Mouse (Mus musculus) adrenal gland, postnatal 10 days (tissue): ENCODE results near the gene Vegfd. TPM values are rescaled to one million over a fixed set of nuclear protein-coding genes. Genes with fewer than 3 reads are reported as not detected.
A peak's percentile ranks its signal among the peaks of the same experiment; 100 is the strongest.

Experiments used
- DNase-seq: peaks from one replicate; pipeline ENCODE4 v3.0.0; 2021; ENCODE audit warnings: mixed read lengths
- total RNA-seq, 2 experiments: library from RNA; stranded (reverse); gene quantifications; 2 replicates each; pipeline ENCODE4 v1.2.3; 2021

Gene Vegfd
- total RNA-seq, 2 experiments from 2014 or later = 22.4 to 28.7 TPM

DNA sequence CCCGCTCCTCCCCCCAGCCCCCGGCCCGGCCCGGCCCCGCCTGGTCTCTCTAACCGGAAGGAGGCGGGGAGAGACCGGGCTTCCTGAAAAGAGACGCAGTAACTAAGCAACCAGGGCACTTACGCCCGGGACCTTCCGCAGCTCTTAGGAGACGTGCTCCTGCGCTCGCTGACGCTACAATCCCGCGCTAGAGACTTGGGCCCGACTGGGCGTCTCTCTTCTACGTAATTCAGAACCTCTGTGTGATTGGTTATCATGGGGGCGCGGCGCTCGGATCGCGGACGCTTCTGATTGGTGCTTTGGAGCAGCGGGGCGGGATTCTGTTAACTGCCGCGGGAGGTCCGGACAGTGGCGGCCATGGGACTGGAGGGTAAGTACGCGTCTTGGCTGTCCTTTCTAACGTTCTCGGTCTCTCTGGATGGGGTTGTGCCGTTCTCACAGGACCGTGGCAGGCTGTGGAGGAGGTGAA lies 46.3 kb downstream of the Vegfd start, which contains the start of gene Piga:
TSS of gene Piga (plus strand) at position 317 of the 469 bp plus-strand sequence.
- peak; percentile 90 for DNase-seq

DNA sequence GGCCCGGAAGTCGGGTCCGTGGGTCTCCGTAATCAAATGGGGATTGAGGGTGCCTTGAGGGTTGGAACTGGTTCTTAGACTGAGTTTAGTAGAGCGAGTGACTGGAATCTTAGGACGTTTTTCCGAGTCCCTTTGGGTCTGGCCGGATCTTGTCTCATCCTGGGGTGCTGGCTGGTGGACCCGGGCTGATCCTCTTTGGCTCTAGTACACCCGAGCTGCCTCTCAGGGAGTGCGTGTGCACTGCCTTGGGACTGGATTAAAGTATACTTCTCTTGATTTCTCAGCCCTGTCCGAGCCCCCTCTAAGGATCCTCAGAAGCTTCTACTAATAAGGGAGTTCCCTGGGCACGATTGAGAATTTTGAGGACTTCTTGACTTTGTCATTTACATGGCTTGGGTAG lies 46.8 kb downstream of the Vegfd start:
- DNase-seq = no peak

DNA sequence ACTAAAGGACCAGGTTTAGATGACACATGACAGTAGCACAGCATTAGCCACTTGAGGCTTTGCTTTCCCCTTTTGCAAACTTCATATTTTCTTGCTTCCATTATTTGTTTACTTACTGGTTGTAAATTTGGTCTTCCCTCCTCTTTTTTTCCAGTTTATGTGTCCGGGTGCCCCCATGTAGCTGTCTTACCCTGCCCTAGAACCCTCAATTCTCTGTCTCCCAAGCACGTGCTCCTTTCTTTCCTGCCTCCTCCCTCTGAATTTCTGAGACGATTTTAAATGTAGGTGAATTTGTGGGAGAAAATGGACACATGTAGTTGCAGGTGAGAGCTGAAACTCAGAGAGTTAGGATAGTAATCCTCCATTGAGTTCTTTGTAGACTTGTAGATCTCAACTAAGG lies 47.3 kb downstream of the Vegfd start:
- no peak for DNase-seq

DNA sequence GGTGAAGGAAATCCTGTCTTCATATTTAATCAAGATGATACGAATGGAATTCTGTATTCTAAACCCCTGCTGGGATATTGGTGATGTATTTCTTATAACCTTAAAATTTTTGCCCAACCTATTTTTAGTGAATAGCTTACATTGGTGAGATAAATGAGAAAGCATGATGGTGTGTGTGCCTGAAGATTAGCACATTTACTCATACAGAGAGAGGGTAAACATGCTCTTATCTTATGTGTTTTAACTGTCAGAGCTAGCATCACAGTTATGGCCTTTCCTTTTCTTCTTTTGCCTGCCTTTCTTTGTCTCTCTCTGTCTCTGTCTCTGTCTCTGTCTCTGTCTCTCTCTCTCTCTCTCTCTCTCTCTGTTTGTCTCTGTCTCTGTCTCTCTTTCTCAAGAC lies 51.6 kb downstream of the Vegfd start:
- DNase-seq = no peak

DNA sequence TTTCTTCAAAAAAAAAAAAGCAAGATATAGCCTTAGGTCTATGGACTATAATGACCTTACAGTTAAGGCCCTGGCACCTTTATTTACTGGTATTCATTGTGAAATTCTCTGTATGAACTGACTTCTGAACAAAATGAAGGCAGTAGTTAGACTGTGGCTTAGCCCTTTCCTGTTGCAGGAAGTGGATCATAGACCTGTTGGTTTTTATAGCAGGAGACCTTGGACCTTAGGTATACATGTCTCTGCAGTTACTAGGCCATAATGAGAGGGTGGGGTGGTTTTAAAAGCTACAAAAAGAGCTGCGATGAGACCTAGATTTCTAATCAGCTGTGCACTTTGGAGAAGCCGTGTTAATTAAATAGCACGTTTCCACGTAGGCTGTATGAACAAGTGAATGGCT lies 54.1 kb downstream of the Vegfd start:
- no peak for DNase-seq

DNA sequence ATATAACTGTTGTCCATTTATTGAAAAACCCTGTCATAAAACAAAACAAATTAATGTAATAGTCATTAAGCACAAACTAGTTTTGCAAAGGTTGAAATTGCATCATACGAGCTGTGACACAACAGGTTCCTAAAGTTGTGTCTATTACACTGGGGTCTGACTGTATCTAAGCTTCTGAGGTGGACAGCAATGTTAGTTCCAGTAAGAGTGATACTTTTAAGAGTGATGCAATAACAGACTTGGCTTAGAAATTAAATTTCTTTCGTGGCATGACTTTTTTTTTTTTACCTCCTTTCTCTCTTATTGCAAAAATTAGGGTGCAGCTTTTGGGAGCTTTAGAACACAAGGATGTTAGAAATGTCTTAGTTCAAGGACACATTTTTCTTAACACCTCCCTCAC lies 55.0 kb downstream of the Vegfd start:
- DNase-seq = no peak

DNA sequence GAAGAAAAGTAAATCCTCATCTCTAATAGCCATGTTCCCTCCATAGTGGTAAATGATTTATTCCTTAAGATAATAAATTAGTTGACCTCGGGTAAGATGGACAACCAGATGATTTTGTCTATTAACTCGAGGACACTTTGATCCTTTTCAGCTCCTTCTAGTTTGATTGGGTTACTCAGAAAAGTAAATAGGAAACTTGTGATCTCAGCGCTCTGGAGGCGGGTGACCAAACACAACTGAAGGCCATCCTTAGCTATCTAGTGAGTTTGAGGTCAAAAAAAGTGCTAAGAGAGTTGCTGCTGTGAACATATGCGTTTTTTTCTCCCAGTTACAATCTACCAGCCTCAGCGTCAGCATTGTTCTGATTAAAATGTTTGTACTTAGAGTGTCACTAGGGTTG lies 57.4 kb downstream of the Vegfd start:
- DNase-seq = no peak

DNA sequence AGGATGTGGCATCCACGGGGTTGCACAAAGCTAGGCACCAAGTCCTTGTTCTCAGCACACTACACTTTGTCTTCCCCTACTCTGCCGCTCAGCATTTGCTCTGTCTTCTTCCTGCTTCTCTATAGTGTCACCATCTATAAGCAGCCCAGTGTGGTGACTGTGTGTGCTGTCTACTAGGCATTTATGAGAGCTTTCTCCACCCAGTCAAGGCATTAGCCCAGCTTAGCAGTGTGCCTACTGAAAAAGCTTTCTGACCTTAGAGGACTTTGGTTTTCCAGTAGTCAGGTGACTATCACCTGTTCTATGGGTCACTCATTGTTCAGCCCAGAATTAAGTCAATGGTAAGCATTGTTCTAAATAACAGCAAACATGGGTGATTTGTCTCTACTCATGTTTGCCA lies 58.0 kb downstream of the Vegfd start:
- no peak for DNase-seq

DNA sequence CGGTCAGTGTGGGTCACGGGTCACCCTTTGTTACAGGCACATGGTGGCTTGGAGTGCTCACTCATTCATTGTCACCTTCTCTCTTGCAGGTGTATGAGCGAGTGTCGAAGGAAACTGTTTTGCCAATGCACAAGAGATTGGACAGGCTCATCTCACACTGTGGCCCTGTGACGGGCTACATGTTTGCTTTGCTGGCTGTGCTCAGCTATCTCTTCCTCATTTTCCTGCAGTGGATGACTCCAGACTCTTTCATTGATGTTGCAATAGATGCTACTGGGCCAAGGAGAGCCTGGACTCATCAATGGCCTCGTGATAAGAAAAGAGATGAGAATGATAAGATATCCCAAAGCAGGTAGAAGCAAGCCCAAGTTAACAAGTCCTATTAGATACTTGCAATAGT lies 58.4 kb downstream of the Vegfd start:
- DNase-seq = no peak

DNA sequence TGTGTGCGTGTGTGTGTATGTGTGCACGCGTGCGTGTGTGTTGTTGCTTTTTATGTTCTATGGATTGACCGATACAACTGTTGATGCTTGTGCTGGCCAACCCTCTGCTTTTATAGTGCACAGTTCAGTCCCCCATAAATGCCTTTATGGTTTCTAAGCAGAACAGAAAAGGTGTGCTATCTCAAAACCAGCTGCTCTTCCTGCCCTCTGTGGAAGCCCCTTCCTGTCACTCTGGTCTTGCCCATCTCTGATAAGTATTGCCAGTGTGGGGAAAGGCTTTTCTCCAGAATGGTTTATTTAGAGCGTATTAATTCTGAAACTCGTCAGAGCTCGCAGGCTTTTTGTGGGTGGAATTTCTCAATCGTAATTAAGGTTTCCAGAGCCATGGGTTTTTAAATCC lies 59.5 kb downstream of the Vegfd start:
- no peak for DNase-seq

DNA sequence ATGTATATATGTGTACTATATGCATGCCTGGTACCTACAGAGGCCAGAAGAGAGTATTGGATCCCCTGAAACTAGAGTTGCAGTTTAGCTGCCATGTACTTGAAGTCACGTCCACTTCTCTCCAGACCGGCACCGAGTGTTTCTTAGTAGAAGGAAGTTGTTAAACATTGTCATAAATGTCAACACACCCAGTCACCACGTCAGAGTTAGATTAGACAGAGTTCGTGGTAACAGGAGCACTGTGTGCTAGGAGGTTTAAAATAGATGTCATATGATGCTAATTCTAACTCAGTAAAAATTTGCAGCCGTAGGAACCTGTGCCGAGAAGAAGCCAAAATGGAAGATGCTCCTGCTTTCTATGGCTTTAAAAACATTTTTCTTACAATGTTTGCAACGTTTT lies 63.5 kb downstream of the Vegfd start, which contains the start of gene Asb11:
TSS of gene Asb11 (plus strand) at position 286 of the 400 bp plus-strand sequence.
- DNase-seq = no peak

DNA sequence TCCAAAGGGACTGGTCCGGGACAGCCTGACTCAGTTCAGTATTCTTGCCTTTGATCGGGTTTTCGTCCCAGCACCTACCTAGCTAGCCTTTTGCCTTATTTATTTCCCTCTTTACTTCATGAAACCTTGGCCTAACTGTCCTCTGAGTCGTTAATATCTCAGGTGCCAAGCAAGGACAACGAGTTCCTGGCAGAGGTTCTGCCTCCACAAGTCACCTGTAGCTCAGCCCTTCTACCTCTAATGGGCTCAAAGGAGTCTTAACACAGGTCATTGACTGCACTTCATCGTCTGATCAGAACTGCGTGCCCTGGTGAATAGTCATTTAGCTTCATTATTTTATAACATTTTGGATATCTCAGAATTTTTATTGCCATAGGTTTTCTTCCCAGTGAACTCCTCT lies 66.3 kb downstream of the Vegfd start:
- DNase-seq = no peak

DNA sequence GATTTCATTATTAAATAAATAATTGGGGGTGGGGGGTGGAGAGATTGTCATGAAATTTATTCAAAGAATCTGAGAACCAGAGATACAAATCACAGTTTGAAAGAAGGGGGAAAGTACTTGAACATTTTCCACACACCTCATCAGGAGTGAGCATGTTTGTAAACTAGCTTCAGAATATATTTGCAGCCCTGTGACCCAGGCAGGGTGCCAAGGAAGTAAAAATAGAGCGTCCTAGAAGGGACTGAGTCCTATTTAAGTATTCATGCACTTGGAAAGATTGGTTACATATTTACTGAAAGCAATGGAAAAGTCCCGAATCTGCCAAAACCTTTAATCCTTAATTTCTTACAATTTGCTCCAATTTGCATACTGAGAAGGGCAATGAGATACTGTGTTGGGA lies 67.0 kb downstream of the Vegfd start:
- peak; percentile 48 for DNase-seq

DNA sequence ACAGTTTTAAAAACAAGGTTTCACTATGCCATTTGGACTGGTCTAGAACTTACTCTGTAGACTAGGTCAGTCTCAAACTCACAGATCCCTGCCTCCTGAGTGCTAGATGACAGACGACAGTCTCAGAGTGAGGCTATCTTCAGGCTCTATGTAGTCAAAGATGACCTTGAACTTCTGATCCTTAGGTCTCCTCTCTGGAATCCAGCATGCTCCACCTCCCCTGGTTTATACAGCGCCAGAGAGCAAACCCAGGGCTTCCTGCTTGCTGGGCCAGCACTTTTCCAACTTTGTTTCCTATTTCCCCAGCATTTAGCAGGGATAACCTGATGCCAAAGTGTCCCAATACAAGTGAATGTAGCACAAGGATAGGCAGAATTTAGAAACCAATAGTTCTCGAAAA lies 67.5 kb downstream of the Vegfd start:
- no peak for DNase-seq

DNA sequence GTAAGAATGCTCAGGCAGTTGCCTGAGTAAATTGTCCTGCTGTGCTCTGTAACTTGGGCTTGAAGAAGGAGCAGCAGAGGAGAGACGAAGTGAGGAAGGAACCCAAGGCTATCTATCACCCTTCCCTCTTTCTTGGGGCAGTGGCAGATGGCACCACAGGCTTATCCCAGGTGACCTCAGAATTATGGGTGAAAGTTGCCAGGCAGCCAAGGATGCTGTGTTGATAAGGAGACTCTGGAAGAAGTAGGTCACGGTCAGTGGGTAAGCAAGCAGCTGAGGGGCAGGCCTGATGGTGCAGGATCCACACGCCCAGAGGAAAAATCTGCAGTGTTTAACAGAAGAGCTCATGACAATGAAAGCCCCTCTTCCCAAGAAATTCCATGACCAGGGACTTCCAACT lies 68.1 kb downstream of the Vegfd start:
- peak; percentile 20 for DNase-seq

DNA sequence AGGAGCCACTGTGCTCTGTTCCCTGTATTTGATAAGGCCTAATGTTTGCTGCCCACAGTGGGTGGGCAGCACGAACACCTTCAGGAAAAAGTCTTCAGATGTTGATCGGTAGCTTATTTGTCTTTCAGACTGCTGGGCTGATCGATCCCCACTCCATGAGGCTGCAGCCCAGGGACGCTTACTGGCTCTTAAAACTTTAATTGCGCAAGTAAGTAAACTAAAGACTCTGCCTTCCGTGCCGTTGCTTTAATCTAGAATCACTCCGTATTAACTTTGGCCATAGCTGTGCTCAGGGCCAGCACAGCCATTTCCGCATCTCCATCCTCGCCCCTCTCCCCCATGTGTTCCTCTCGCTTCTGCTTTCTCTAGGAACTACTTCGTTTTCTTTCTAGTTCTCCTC lies 72.4 kb downstream of the Vegfd start:
- no peak for DNase-seq

DNA sequence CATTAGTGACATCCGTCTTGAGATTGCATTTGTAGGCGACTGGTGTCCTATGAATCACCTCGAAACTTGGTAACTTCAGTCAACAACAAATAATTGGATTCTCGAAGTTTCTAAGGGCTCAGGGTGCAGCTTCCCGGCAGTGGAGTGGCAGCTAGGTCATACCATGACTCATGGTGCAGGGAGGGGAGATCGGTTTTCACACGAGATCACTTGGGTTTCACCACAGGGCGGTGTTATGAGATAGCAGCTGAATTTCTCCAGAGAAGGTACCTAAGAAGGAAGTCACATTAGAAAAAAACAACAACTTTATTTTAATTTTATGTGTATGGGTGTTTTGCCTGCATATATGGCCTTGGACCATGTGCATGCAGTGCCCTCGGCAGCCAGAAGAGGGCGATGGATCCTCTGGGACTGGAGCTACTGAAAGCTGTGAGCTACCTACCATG lies 73.0 kb downstream of the Vegfd start:
- no peak for DNase-seq

DNA sequence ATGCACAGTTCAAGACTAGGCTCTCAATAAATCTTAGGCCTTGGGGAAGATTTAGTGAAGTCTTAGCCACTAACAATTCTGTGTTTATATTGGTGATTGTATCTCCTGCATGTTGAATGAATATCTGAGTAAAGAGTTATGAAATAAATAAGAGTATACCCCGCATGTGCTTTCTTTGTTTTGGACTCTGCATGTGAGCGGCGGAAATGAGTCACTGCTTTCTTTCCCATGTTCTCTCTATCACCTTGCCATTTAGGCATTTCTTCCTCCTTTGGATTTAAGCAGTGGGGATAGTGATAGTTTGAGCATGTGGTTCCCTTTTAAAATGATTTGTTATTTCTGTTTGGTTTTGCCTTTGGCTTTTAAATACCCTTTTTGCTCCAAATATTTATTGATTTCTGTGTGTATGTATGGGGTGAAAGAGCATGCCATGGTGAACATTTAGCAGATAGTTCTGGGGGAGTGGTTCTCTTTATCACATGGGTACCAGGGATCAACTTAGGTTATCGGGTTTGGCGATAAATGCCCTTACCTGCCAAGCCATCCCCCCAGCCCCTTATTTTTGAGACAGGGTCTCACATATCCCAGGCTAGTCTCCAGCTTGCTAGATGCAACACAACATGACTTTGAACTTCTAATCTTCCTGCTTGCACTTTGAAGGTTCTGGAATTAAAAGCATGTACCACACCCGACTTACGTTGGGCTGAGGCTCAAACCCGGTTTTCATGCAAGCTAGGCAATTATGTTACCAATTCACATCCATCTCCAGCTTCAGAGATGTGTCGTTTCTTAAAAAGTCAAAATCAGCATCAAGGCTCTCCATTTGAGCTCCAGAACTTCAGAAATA lies 73.9 kb downstream of the Vegfd start:
- DNase-seq = no peak

DNA sequence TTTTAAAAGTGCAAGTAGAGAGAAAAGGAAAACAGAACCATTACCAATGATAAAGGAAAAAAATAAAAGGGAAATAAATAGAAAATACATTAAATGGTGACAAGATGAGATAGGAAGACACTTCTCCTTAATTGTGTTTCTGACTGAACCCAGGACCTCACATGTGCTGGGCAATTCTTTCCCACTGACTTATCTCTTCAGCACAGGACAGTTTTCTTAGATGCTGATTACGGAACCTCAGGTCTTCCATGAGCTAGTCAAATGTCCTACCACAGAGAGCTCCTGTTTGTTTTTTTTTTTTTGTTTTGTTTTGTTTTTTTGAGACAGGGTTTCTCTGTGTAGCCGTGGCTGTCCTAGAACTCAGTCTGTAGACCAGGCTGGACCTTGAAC lies 74.5 kb downstream of the Vegfd start:
- DNase-seq = no peak

DNA sequence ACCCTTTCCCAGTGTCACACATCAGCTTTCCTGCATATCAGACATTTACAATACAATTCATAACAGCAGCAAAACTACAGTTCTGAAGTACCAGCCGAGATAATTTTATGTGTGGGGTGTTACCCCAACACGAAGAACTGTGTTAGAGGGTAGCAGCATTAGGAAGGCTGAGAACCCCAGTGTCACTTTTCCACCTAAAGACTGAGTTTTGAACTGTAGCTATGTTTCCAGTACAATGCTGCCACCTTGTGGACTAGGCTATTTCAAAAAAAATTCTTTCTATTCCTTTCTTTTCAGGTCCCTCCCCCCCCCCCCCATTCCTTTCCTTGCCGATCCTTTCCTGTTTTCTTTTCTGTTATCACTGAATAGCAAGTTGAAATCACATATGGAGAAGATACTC lies 76.0 kb downstream of the Vegfd start:
- peak; percentile 27 for DNase-seq
